Mouse (Mus musculus) neural tube, embryonic 15.5 days (tissue): ENCODE data around the gene Btbd17. TPM values are rescaled to one million over a fixed set of nuclear protein-coding genes. Genes with fewer than 3 reads are reported as not detected.

Experiments
- ATAC-seq: fragments of 200-750 bp; cut with Nextera tagmentation; 2 replicates; pipeline ENCODE4 v1.8.0; 2017; ENCODE audit warnings: mild to moderate bottlenecking, moderate TSS enrichment, moderate library complexity; ENCODE audit not compliant: low FRiP score
- H3K27ac ChIP-seq: fragments of 300-500 bp; sonication (generic); replicated peaks from 2 replicates; pipeline ENCODE4 v1.5.1; 2015; ENCODE audit warnings: mild to moderate bottlenecking, inconsistent platforms
- H3K27me3 ChIP-seq: fragments of 300-500 bp; sonication (generic); replicated peaks from 2 replicates; pipeline ENCODE4 v1.6.1; 2015; ENCODE audit warnings: inconsistent platforms
- H3K36me3 ChIP-seq: fragments of 300-500 bp; sonication (generic); 2 replicates; pipeline ENCODE4 v1.6.1; 2015; ENCODE audit warnings: inconsistent platforms
- H3K4me1 ChIP-seq: fragments of 300-500 bp; sonication (generic); 2 replicates; pipeline ENCODE4 v1.6.1; 2015; ENCODE audit warnings: inconsistent platforms
- H3K4me2 ChIP-seq: fragments of 300-500 bp; sonication (generic); 2 replicates; pipeline ENCODE4 v1.6.1; 2015; ENCODE audit warnings: inconsistent platforms, mild to moderate bottlenecking, moderate library complexity
- H3K4me3 ChIP-seq: fragments of 300-500 bp; sonication (generic); replicated peaks from 2 replicates; pipeline ENCODE4 v1.5.1; 2015; ENCODE audit warnings: mild to moderate bottlenecking, inconsistent platforms
- H3K9ac ChIP-seq: fragments of 300-500 bp; sonication (generic); replicated peaks from 2 replicates; pipeline ENCODE4 v1.6.1; 2015; ENCODE audit warnings: mild to moderate bottlenecking, inconsistent platforms
- H3K9me3 ChIP-seq: fragments of 300-500 bp; sonication (generic); replicated peaks from 2 replicates; pipeline ENCODE4 v1.6.1; 2016; ENCODE audit warnings: inconsistent platforms
- WGBS: fragments of 180-500 bp; shearing (Covaris S2); methylation state at CpG from one replicate; pipeline ENCODE4 v1.1.7; 2015; ENCODE audit warnings: mixed read lengths; 5-methylcytosine and 5-hydroxymethylcytosine counted together
- polyA plus RNA-seq: library from polyadenylated mRNA; unstranded; fragments of >200 nt; fragmentation: Nextera tagmentation; extraction: Ambion mirVana; gene quantifications from 2 replicates; pipeline ENCODE4 v1.2.1, GENCODE M21; 2015

Gene Btbd17
- polyA plus RNA-seq, 1 experiment from 2014 or later, result 21.3 TPM

GRCm38 (mm10) chr11:114790171-114790570 is 5.6 kb downstream of the Btbd17 start:
- Histone ChIP-seq H3K4me3 (no peak overlapping the region), H3K36me3 (no peaks in the 10 kb centered on the region), H3K9me3 (no peaks in the 10 kb centered on the region), H3K4me2 (no peak overlapping the region), H3K27ac (no peak overlapping the region), H3K9ac (no peak overlapping the region), H3K4me1 (peaks cover 70% of the 10 kb centered on the region), H3K27me3 (peaks cover 44% of the 10 kb centered on the region)
- WGBS, result 65% methylated on average over 12 of the region's 12 CpGs
- ATAC-seq, result no peak

DNA sequence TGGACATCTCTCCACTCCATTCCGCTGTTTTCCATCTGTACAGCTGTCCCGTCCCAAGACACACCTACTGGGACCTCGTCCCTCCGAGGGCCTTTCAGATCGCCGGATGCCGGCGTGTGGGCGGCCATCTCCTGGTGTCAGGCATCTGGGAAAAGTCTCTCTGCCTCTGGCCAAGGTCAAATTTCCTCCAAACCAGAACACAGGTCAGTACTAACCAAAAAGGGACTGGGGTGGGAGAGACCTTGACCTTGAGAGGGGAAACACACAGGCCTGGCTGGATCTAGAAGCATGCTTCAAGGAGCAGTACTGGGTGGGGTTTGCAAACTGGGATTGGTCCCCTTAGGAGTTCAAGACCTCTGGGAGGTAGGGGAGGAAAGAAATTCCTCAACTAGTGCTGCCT is 6.0 kb downstream of the Btbd17 start:
- Histone ChIP-seq H3K4me3 (no peak overlapping the region; the same call in 1 of the 2 replicates), H3K9me3 (no peaks in the 10 kb centered on the region), H3K4me1 (peaks cover 65% of the 10 kb centered on the region), H3K27me3 (peaks cover 45% of the 10 kb centered on the region), H3K4me2 (no peak overlapping the region), H3K36me3 (no peaks in the 10 kb centered on the region), H3K27ac (no peak overlapping the region), H3K9ac (no peak overlapping the region)
- no peak for ATAC-seq
- WGBS, result 75% methylated on average over 9 of the region's 9 CpGs

DNA sequence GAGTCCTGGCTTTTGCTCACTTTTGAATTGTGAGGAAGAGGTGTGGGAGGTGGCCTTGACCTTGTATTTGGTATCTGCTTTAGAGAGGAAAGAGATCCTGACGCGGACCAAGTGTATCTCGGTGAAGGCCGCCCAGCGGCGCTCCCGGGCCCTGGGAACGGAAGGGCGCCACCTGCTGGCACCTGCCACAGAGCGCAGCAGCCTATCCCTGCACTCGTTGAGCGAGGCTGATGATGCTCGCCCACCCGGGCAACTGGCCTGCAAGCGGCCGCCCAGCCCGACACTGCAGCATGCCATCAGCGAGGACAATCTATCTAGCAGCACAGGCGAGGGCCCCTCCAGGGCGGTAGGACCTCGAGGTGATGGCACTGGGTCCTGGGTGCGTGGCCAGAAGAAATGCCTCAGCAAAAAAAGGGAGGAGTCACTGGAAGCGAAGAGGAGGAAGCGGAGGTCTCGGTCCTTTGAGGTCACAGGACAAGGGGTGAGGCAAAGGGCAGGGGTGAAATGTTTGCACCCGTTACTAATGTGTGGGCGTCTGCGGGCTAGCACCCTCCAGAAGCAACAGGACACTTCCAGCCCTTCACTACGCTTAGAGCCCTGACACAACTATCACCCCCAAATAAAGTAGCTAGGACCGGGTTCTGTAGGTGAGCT is 6.6 kb downstream of the Btbd17 start:
- WGBS, result 10% methylated on average over 30 of the region's 30 CpGs
- Histone ChIP-seq H3K4me2 (peak overlapping the region; percentile 53), H3K27ac (no peak overlapping the region), H3K9ac (peak overlapping the region; percentile 24; the same call in 1 of the 2 replicates), H3K9me3 (no peaks in the 10 kb centered on the region), H3K4me3 (peak overlapping the region; percentile 22), H3K27me3 (peaks cover 48% of the 10 kb centered on the region), H3K4me1 (peaks cover 60% of the 10 kb centered on the region), H3K36me3 (no peaks in the 10 kb centered on the region)
- ATAC-seq, result 0 out of 2 replicates have a peak, but pooled peaks have one; percentile 34

- Histone ChIP-seq H3K27ac (no peak overlapping the region), H3K36me3 (no peaks in the 10 kb centered on the region), H3K9ac (no peak overlapping the region), H3K27me3 (peaks cover 53% of the 10 kb centered on the region), H3K4me3 (no peak overlapping the region), H3K4me2 (no peak overlapping the region), H3K9me3 (no peaks in the 10 kb centered on the region), H3K4me1 (peaks cover 45% of the 10 kb centered on the region)
- WGBS, result 79% methylated on average over 3 of the region's 3 CpGs
- ATAC-seq, result no peak
Observed at GRCm38 (mm10) chr11:114787611-114788010, 8.1 kb downstream of the Btbd17 start.

GRCm38 (mm10) chr11:114786326-114786725 is 9.4 kb downstream of the Btbd17 start:
- Histone ChIP-seq H3K4me3 (peak overlapping the region; percentile 34), H3K27ac (peak overlapping the region; percentile 41; the same call in 1 of the 2 replicates), H3K36me3 (no peaks in the 10 kb centered on the region), H3K27me3 (peaks cover 49% of the 10 kb centered on the region), H3K9me3 (no peaks in the 10 kb centered on the region), H3K4me2 (peak overlapping the region; percentile 63), H3K4me1 (peaks cover 32% of the 10 kb centered on the region), H3K9ac (peak overlapping the region; percentile 32; the same call in 1 of the 2 replicates)
- ATAC-seq, result peak; percentile 62; the same call in 1 of the 2 replicates
- under 1% methylated on average over 43 of the region's 43 CpGs for WGBS

GRCm38 (mm10) chr11:114785892-114786291 is 9.9 kb downstream of the Btbd17 start:
- Histone ChIP-seq H3K27me3 (peaks cover 48% of the 10 kb centered on the region), H3K9me3 (no peaks in the 10 kb centered on the region), H3K4me2 (peak overlapping the region; percentile 63), H3K27ac (no peak overlapping the region), H3K36me3 (no peaks in the 10 kb centered on the region), H3K9ac (peak overlapping the region; percentile 32; the same call in 1 of the 2 replicates), H3K4me3 (peak overlapping the region; percentile 34), H3K4me1 (peaks cover 30% of the 10 kb centered on the region)
- 40% methylated on average over 10 of the region's 10 CpGs for WGBS
- ATAC-seq, result no peak

GRCm38 (mm10) chr11:114780076-114780475 is 15.7 kb downstream of the Btbd17 start:
- Histone ChIP-seq H3K4me1 (peaks cover 9% of the 10 kb centered on the region), H3K36me3 (no peaks in the 10 kb centered on the region), H3K4me2 (no peak overlapping the region), H3K27ac (no peak overlapping the region), H3K4me3 (no peak overlapping the region), H3K27me3 (0 out of 2 replicates have a peak, but pooled peaks cover 8% of the 10 kb centered on the region), H3K9me3 (no peaks in the 10 kb centered on the region), H3K9ac (no peak overlapping the region)
- no peak for ATAC-seq
- 44% methylated on average over 9 of the region's 9 CpGs for WGBS

GRCm38 (mm10) chr11:114771896-114772295 is 23.8 kb downstream of the Btbd17 start:
- WGBS, result 82% methylated on average over 2 of the region's 2 CpGs
- H3K36me3 ChIP-seq, result no peaks in the 10 kb centered on the region
- no peak overlapping the region for H3K9ac ChIP-seq
- 0 out of 2 replicates have a peak, but pooled peaks cover 4% of the 10 kb centered on the region for H3K27me3 ChIP-seq
- ATAC-seq, result no peak
- no peaks in the 10 kb centered on the region for H3K9me3 ChIP-seq
- H3K27ac ChIP-seq, result no peak overlapping the region
- no peak overlapping the region for H3K4me2 ChIP-seq
- no peak overlapping the region for H3K4me3 ChIP-seq
- no peaks in the 10 kb centered on the region for H3K4me1 ChIP-seq

DNA sequence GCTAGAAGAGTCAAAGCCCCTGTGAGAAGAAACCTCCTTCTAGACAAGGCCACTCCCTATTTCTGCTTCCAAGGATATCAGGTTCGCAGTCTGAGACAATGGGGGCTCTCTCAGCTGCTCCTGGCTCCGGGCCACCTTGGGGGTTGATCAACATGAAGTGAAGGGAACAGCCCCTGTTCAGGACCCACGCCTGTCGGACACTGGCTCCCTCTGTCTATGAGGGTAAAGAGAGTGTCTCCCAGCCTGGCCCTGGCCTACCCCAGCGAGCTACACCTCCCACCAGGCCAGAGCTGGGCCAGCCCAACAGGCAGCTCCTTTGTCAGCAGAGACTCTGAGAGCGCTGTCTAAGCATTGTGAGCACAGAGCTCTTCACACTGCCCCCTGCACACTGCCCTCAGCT is 25.8 kb downstream of the Btbd17 start:
- Histone ChIP-seq H3K27ac (no peak overlapping the region), H3K36me3 (no peaks in the 10 kb centered on the region), H3K4me3 (no peak overlapping the region), H3K9me3 (no peaks in the 10 kb centered on the region), H3K27me3 (peaks cover 16% of the 10 kb centered on the region), H3K4me2 (no peak overlapping the region), H3K4me1 (peaks cover 8% of the 10 kb centered on the region), H3K9ac (no peak overlapping the region)
- ATAC-seq, result no peak
- WGBS, result 59% methylated on average over 6 of the region's 6 CpGs

DNA sequence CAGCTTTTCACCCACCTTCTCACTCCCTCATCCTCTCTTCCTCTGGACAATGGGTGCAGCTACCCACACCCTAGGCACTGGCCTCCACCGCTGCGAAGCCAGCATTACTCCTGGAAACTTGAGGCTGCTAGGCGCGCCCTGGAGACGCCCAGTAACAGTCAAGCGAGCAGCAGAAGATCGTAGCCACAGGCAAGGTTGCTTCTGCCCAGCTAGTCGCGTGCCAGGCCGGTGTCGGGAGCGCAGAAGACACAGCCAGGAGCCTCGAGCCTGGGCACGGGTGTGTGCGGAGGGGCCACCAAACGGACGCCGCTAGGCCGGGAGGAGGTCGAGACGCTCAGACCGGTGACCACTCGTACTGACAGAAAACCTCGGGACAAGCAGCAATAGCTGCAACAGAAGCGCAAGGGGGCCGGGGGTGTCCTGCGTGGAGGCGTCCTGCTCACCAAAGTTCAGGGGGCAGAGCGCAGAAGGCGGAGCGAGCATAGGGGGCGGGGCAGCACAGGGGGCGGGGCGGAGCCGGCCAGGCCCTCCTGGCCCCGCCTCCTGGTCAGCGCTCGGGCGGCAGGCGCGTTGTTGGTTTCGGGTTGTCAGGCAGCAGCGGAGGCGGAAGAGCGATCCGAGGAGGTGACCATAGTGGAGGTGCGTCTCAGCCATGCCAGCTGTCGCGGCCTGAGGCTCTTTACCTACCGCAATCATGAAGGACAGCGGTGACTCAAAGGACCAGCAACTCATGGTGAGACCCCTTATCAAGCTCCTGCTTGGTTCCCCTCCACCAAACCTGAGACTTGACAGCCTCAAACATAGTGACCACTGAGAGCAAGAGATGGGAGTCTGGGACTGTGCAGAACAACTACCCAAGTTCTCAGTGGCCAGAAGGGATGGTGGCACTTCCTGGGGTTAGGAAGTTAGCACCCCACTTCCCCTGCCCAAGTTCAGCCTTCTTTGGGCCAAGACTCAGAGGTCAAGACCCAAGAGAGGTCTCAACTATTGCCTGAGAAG is 30.6 kb downstream of the Btbd17 start, which contains the start of gene Kif19a:
Gene Kif19a (plus strand): TSS at position 569 of the 999 bp plus-strand sequence.
- Histone ChIP-seq H3K4me2 (peak within 1 kb of the TSS; percentile 92), H3K27me3 (peaks cover 21% of the 10 kb centered on the region), H3K4me3 (peak within 1 kb of the TSS; percentile 48), H3K36me3 (no peaks in the 10 kb centered on the region), H3K4me1 (peaks cover 11% of the 10 kb centered on the region), H3K9me3 (no peaks in the 10 kb centered on the region), H3K27ac (no peak within 1 kb of the TSS), H3K9ac (peak within 1 kb of the TSS; percentile 46)
- peak; percentile 24; the same call in 1 of the 2 replicates for ATAC-seq
- WGBS, result 2% methylated on average over 42 of the region's 51 CpGs

- no peak overlapping the region for H3K4me3 ChIP-seq
- no peak overlapping the region for H3K9ac ChIP-seq
- no peak for ATAC-seq
- H3K36me3 ChIP-seq, result no peaks in the 10 kb centered on the region
- WGBS, result 66% methylated on average over 12 of the region's 12 CpGs
- peaks cover 2% of the 10 kb centered on the region; the same call in 1 of the 2 replicates for H3K4me1 ChIP-seq
- no peak overlapping the region for H3K4me2 ChIP-seq
- no peak overlapping the region for H3K27ac ChIP-seq
- H3K27me3 ChIP-seq, result 0 out of 2 replicates have a peak, but pooled peaks cover 5% of the 10 kb centered on the region
- no peaks in the 10 kb centered on the region for H3K9me3 ChIP-seq
Observed at GRCm38 (mm10) chr11:114747564-114748138, 48.1 kb downstream of the Btbd17 start.
